Mouse (Mus musculus) spleen, postnatal 14 days (tissue): ENCODE data around the gene Gucy1b2.

ENCODE experiments used
- DNase-seq, 2 experiments: peaks; one replicate each; pipeline ENCODE4 v3.0.0; 2021 to 2022; ENCODE audit warnings: low spot score in 2 of 2

Gene Gucy1b2

DNA sequence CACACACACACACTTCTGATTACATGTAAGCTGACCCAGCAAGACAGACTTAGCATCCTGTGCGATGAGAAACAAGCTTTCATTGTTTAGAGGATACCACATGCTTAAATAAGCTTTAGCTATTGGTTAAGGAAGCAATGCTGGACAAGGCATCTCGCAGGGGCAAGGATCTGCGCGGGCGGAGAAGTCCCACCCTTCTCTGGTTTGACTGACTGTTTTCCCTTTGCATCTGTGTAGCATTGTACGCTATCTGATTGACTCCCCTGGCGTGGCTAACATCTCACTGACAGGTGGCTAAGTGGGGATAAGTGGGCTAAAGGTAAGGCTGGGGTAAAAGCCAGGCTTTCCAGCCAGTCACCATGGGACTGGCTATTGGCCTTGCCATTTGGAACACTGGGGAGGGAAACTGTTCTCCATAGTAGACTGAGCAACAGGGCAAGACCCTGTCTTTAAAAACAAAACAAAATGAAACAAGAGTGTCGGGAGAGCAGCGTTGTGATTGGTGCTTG lies at the start of gene Gucy1b2:
TSS of gene Gucy1b2 (minus strand) at position 51 of the 509 bp plus-strand sequence.
- no peak for DNase-seq

GRCm38 (mm10) chr14:62497391-62497790 lies 41.3 kb upstream of the Gucy1b2 start:
- DNase-seq = no peak

DNA sequence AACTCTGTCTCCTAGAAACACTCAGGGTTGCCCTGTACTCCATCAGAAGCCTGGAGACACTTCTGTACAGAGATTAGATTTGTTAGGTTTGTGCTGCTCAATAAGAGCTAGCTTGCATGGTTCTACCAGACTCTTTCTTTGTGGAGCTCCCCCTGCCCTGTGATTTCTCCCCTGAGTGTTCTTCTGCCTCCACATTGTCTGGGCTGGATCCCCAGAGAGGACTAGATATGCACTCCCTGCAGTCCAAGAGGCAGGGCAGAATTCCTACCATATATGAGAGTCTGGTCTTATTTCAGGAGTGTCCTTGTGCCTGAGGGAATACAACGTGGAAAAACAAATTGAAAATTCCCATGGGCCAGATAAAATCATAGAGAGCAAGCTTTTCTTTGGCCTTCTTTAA lies 40.4 kb upstream of the Gucy1b2 start:
- no peak for DNase-seq

DNA sequence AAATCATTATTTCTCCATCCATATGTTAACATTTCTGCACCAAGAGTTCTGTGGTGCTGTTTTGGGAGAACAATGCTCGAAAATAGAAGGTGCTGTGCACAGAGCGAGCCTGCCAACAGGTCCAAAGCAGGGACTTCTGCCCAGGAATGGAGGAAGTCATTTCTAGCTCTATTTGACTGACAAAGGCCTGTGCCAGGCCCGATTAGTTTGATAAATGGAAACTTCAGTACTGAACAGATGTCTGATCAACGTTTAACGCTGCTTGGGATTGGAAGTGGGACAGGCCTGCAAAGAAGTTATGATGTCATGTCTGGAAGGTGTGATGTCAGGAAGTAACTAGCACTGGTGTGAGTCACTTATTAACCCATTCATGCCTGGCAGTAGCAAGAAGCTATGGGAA lies 37.4 kb upstream of the Gucy1b2 start:
- DNase-seq = no peak

- DNase-seq = peak in 1 of 2 experiments; percentile 28
Observed at GRCm38 (mm10) chr14:62492196-62492850, 36.2 kb upstream of the Gucy1b2 start.

- DNase-seq = no peak
Observed at GRCm38 (mm10) chr14:62488270-62488669, 32.2 kb upstream of the Gucy1b2 start.

DNA sequence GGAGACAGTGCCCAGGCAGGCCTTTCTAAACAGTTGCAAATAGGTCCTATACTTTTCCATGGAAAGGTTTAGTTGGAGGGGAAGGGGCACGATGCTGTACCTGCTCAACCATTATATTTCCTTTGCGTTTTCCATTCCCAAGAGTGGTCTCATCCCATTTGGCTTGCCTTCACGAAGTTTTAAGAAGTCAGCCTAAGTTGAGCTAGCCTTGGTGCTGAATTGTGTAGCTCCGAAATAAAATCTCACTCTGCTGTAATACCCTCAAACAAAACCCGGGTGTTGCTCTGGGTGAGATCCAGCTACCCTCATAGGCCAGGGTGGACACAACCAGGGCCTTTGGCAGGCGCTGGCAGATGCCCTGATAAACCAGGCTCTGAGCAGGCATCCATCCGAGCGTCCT lies 25.3 kb upstream of the Gucy1b2 start:
- DNase-seq = no peak

DNA sequence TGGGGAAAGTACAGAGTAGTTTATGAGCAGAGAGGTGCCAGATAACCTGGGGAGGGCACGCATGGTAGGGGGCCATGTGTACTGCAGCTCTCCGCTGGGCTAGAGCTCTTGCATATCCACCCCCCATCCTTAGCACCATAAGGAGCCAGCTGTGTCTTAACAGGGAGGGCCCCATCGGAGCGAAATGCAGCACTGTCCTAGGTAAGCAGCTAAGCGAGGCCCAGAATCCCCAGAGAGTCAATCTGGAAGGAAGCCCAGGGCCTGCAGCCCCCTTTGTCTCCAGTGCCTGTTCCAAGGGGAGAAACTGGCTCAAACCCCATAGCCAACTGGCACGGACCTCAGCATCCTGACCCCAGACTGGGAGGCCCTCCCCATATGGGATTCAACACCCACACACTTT lies 23.3 kb upstream of the Gucy1b2 start:
- no peak for DNase-seq

GRCm38 (mm10) chr14:62474481-62474880 lies 18.4 kb upstream of the Gucy1b2 start:
- no peak for DNase-seq

DNA sequence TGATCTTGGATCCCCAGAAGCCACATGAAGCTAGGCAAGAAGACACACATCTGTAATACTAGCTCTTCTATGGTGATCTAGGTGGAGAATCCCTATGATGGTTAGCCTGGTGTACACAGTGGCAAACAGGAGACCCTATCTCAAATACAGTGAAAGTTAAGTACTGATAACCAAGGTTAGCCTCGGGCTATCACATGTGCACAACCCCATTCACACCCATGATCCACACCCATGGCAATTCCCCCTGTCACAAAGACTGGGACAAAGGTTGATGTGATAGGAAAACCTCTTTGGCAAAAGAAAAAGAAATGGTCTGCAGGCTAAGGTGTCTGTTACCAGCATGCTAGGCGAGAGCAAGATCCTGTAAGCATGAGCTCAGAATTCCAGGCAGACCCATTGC lies 16.0 kb upstream of the Gucy1b2 start:
- DNase-seq = no peak

- DNase-seq = no peak
Observed at GRCm38 (mm10) chr14:62468753-62469125, 12.7 kb upstream of the Gucy1b2 start.

GRCm38 (mm10) chr14:62468119-62468752 lies 12.1 kb upstream of the Gucy1b2 start:
- DNase-seq = no peak

- no peak for DNase-seq
Observed at GRCm38 (mm10) chr14:62464966-62465365, 8.9 kb upstream of the Gucy1b2 start.

DNA sequence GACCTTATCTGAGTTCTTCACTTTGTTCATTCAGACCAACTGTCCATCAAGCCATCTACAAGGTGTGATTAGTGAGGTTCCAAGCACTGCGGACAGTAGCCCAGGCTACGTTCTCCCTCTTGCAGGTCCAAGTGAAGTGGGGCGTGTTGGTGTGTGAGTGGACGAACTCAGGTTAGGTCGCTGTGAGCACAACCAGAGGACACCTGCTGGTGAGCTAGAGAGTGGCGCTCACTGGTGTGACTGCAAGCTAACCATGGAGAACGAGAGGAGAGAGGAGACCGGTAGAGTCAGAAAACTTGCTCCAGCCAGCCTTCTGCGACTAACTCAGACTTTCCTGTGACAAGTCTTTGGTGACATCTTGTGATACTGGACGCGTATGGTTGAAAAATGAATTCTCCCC lies 3.5 kb upstream of the Gucy1b2 start:
- DNase-seq = no peak

DNA sequence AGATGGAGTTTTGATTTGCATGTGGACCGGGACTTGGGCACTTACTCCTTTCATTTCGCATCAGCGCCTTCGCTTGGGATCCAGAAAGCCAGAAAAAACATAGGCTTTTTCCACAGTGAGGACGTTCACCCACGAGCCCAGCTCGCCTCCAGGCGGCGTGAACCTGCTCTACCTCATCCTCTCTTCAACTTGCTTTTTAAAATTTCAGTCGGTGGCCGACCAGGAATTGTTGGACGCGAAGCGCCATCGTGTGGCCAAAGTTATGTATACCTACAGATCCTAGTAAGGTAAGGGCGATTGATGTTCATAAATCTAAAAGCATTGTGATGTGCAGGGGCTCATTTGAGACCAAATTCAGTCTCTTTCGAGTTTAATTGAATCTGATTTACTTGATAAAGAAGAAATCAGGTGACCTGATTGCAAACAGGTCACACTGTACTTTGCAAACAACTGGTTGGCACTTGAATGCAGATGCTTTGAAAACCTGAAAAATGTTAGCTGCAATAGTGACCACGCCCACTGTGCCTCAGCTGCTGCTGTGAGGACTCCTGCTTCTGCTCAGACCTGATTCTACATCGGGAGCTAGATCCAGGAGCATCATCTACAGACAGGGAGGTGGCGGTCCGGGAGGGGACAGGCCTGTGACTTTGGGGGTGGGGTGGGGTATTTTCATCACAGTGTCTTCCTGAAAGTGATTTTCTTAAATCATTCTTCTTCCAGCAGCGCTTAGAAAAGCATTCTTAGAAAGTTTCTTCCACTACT lies 1.5 kb upstream of the Gucy1b2 start:
- peak; percentile 40 to 66 for DNase-seq

- no peak for DNase-seq
Observed at GRCm38 (mm10) chr14:62455570-62455879, 564 bp downstream of the Gucy1b2 start.

DNA sequence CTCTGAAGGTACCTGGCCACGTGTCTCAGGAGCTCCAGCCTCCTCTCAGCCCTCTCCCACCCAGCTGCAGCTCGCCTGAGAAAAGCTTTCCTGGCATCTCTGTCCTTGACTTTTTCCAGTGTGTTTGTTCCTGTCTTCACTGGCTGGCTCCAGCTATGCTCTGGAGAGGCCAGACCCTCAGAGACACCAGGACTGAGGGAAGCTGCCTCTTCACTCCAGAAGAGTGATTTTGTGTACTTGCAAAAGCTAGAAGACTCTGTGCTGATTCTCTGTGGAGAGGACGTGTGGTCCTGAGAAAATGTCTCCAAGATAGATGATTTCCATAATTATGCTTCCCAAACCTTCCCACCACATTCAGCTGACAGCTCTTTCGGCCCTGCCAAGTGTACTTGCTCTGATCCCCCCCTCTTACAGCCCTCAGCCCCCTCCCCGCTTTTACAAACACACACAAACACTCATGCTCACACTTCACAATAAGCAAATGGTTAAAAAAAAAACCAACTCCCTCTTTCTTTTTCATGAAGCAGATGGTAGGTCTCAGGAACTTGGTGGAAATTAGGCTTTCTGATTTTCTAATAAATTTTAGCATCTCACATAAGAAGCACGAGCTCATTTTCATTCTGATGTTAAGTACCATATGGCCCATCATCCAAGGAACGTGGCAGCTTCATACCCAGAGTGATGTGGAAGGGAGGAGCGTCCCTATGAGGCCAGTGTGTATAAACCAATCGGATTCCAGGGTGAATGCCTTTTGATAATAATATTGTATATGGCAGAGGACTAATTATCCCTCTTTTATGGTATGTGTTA lies 1.1 kb downstream of the Gucy1b2 start:
- no peak for DNase-seq

DNA sequence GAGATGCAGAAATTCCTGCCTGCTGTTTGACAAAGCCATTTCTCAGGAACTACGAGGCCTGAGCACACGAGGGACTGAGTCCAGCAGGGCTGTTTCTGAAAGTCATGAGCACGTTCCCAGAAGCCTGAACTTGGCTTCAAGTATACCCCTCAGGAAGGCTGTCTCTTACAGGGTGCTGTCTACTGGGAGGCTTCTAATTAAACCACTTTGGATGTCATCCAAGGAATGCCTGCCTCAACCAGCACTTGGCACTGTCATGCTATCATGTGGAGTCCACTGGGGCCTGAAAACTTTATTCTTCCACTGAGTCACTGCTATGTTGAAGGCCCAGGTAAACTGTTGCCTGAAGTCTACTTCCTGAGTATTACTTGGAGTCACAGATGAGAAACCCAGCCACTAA lies 2.0 kb downstream of the Gucy1b2 start:
- no peak for DNase-seq

DNA sequence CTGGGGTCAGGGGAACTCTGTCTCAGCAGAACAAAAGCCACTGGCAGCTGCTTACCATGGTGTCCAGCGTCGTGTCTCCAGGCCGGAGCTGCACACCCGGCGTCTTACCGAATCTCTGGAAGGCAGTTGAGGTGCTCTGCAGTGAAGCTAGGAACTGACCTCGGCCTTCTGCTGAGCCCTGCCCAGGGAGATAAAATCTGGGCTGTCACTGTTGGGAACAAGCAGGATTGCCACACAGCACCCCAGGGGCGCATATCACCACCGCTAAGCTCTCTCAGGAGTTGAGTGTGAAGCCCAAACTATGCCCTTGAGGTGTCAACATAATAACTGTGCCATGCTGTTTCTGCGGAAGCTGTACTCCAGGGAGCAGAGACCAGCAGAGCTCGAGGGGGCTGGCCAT lies 2.8 kb downstream of the Gucy1b2 start:
- no peak for DNase-seq

DNA sequence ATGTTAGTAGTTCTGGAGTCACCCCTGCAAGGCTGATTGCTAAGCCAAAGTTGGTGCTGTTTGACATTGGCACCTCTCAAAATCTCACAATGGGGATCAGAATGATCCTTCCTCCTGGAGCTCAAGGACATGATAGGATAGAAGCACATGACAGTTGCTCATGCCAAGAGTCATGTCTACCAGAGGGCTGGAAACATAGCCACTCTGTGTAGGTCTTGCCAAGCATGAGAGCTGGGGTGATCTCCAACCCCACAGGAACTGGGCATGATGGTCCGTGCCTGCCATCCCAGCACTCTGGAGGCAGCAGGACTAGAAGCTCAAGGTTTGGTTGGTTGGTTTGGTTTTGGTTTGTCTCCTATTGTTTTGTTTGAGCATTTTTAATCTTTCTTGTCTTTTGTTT lies 5.4 kb downstream of the Gucy1b2 start:
- no peak for DNase-seq

DNA sequence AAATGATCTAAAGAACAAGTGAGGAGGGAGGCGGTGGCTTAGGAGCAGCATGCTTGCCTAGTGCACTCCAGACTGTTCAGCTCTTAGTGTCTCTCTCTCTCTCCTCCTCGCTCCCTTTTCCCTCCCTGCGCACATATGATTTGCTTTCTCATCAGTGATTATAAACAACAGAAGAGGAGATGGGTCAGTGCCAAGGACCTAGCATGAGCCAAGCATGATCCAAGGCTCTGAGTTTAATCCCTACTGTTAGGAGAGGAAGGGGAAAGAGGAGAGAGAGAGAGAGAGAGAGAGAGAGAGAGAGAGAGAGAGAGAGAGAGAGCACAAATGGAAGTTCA lies 8.9 kb downstream of the Gucy1b2 start:
- no peak for DNase-seq
